Mouse (Mus musculus) myocyte (in vitro differentiated cells): ENCODE data around the gene Dpm1. TPM values are rescaled to one million over a fixed set of nuclear protein-coding genes. Genes with fewer than 3 reads are reported as not detected.

Experiments used
- H3K27me3 ChIP-seq: one replicate; pipeline ENCODE4 v1.6.1; 2011; ENCODE audit not compliant: control insufficient read depth, insufficient read depth, insufficient read length
- H3K36me3 ChIP-seq: one replicate; pipeline ENCODE4 v1.6.1; 2011; ENCODE audit not compliant: control insufficient read depth, insufficient read depth
- H3K4me2 ChIP-seq: one replicate; pipeline ENCODE4 v1.6.1; 2011; ENCODE audit warnings: low read depth, control low read depth
- H3K4me3 ChIP-seq: one replicate; pipeline ENCODE4 v1.5.1; 2011; ENCODE audit warnings: mild to moderate bottlenecking, control low read depth, moderate library complexity
- H3K79me2 ChIP-seq: one replicate; pipeline ENCODE4 v1.6.1; 2011; ENCODE audit not compliant: control insufficient read depth, insufficient read depth
- H3ac ChIP-seq: one replicate; pipeline ENCODE4 v1.6.1; 2011; ENCODE audit not compliant: control insufficient read depth, insufficient read length
- CEBPB ChIP-seq: IDR thresholded peaks from 2 replicates; pipeline ENCODE4 v1.6.1; 2011; ENCODE audit warnings: mild to moderate bottlenecking, moderate library complexity; ENCODE audit not compliant: poor library complexity, insufficient read depth, severe bottlenecking
- E2F4 ChIP-seq: IDR thresholded peaks from one replicate; pipeline ENCODE4 v1.6.1; 2011; ENCODE audit warnings: mild to moderate bottlenecking, control low read depth, moderate library complexity; ENCODE audit not compliant: insufficient read depth
- MAX ChIP-seq: IDR thresholded peaks from one replicate; pipeline ENCODE4 v1.6.1; 2011; ENCODE audit warnings: low read depth, mild to moderate bottlenecking, control low read depth
- MYOD1 ChIP-seq, 3 experiments: IDR thresholded peaks; one replicate each; pipeline ENCODE4 v1.6.1; 2011; ENCODE audit warnings: control low read depth in 2 of 3, low read depth in 2 of 3, mild to moderate bottlenecking in 2 of 3, moderate library complexity in 1 of 3; ENCODE audit not compliant: insufficient read length in 2 of 3, control insufficient read depth in 1 of 3
- MYOG ChIP-seq, 3 experiments: IDR thresholded peaks; one replicate each; pipeline ENCODE4 v1.6.1; 2011; ENCODE audit warnings: control low read depth in 2 of 3, low read depth in 2 of 3, mild to moderate bottlenecking in 2 of 3; ENCODE audit not compliant: insufficient read length in 2 of 3, control insufficient read depth in 1 of 3, insufficient read depth in 1 of 3
- POLR2A ChIP-seq: IDR thresholded peaks from one replicate; pipeline ENCODE4 v1.6.1; 2011; ENCODE audit warnings: low read depth, mild to moderate bottlenecking, control low read depth, moderate library complexity; ENCODE audit not compliant: insufficient read length
- POLR2AphosphoS2 ChIP-seq: IDR thresholded peaks from one replicate; pipeline ENCODE4 v1.6.1; 2011; ENCODE audit warnings: low read depth, control low read depth; ENCODE audit not compliant: insufficient read length
- REST ChIP-seq: IDR thresholded peaks from one replicate; pipeline ENCODE4 v1.6.1; 2011; ENCODE audit warnings: mild to moderate bottlenecking, control low read depth, moderate library complexity; ENCODE audit not compliant: insufficient read depth, insufficient read length
- SRF ChIP-seq: IDR thresholded peaks from one replicate; pipeline ENCODE4 v1.6.1; 2011; ENCODE audit warnings: low read depth; ENCODE audit not compliant: control insufficient read depth, insufficient read length
- TCF12 ChIP-seq: IDR thresholded peaks from one replicate; pipeline ENCODE4 v1.6.1; 2011; ENCODE audit warnings: mild to moderate bottlenecking, control low read depth; ENCODE audit not compliant: poor library complexity, insufficient read depth, severe bottlenecking
- TCF3 ChIP-seq: IDR thresholded peaks from one replicate; pipeline ENCODE4 v1.6.1; 2011; ENCODE audit warnings: low read depth, control low read depth; ENCODE audit not compliant: insufficient read length
- USF1 ChIP-seq: IDR thresholded peaks from one replicate; pipeline ENCODE4 v1.6.1; 2011; ENCODE audit warnings: low read depth, mild to moderate bottlenecking, control low read depth, moderate library complexity
- polyA plus RNA-seq: library from polyadenylated mRNA; unstranded; fragments of >200 nt; fragmentation: generic; extraction: Trizol; gene quantifications from one replicate; pipeline ENCODE4 v1.2.1, GENCODE M21; 2012; ENCODE audit warnings: missing spikeins

The Dpm1 gene
- polyA plus RNA-seq, 1 experiment, result 39.3 TPM

- no peak for TF ChIP-seq POLR2AphosphoS2
- TF ChIP-seq MYOD1 (IDR thresholded peaks at IDR 0.05; ENCODE audit: control insufficient read depth in 1 of 3, insufficient read length in 2 of 3, low read depth in 2 of 3), result no peak
- TF ChIP-seq REST, result no peak
- TF ChIP-seq TCF3, result no peak
- no peak for TF ChIP-seq TCF12
- TF ChIP-seq SRF, result no peak
- no peak for TF ChIP-seq POLR2A
- TF ChIP-seq CEBPB, result no peak
- TF ChIP-seq MAX, result no peak
- no peak for TF ChIP-seq E2F4
- TF ChIP-seq MYOG (IDR thresholded peaks at IDR 0.05; ENCODE audit: control insufficient read depth in 1 of 3, insufficient read depth in 1 of 3, insufficient read length in 2 of 3, low read depth in 2 of 3), result no peak
- TF ChIP-seq USF1, result no peak
- no peaks in the 10 kb centered on the region for H3K79me2 ChIP-seq
- no peaks in the 10 kb centered on the region for H3K36me3 ChIP-seq
- no peak overlapping the region for H3K4me2 ChIP-seq
- H3K27me3 ChIP-seq, result peaks cover 55% of the 10 kb centered on the region
- no peak overlapping the region for H3K4me3 ChIP-seq
- H3ac ChIP-seq, result no peak overlapping the region
Observed at GRCm38 (mm10) chr2:168260124-168260523, 29.7 kb upstream of the Dpm1 start.

DNA sequence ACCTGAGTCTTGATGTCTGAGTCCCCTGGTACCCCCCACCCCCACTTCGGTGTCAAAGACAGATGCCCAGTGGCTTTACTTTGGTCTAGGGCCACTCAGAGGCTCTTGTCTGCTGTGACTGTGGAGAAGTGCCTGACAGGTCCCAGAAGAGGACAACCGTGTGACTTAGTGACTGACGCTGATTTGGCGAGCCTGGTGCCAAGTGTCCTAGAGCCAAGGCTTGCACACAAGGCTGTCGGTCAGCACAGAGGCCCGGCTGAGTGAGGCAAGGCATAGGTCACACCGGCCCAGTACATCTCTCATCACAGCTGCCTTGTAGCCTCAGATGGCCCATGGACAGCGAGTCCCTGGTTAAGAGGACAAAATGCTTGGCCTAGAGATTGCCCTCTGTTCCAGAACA is 28.7 kb upstream of the Dpm1 start:
- H3K79me2 ChIP-seq, result no peaks in the 10 kb centered on the region
- H3ac ChIP-seq, result no peak overlapping the region
- TF ChIP-seq MYOG (IDR thresholded peaks at IDR 0.05; ENCODE audit: control insufficient read depth in 1 of 3, insufficient read depth in 1 of 3, insufficient read length in 2 of 3, low read depth in 2 of 3) (no peak), CEBPB (no peak), MYOD1 (IDR thresholded peaks at IDR 0.05; ENCODE audit: control insufficient read depth in 1 of 3, insufficient read length in 2 of 3, low read depth in 2 of 3) (no peak), TCF3 (no peak)
- no peak overlapping the region for H3K4me2 ChIP-seq
- H3K36me3 ChIP-seq, result no peaks in the 10 kb centered on the region
- H3K27me3 ChIP-seq, result peaks cover 59% of the 10 kb centered on the region
- H3K4me3 ChIP-seq, result no peak overlapping the region

DNA sequence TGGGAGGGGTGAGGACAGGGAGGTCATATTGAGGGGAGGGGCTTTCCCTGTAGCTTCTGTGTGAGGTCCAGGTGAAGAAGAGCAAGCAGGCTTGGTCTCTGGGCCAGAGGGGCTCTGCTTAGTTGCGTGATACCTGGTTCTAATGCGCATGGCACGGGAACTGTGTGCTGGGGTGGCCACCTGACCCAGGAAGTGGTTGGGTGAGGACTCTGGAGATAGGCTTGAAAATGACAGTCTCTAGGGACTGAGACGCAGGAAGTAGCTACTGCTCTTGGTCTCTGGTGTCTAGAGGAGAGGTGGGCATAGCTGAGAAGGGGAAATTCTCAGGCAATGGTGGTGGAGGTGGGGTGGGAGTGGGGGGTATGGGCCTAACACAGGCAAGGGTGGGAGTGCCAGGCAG is 26.8 kb upstream of the Dpm1 start:
- Histone ChIP-seq H3K36me3 (no peaks in the 10 kb centered on the region), H3K4me3 (no peak overlapping the region), H3ac (no peak overlapping the region), H3K4me2 (no peak overlapping the region), H3K27me3 (peaks cover 59% of the 10 kb centered on the region), H3K79me2 (no peaks in the 10 kb centered on the region)
- TF ChIP-seq MYOD1 (IDR thresholded peaks at IDR 0.05; ENCODE audit: control insufficient read depth in 1 of 3, insufficient read length in 2 of 3, low read depth in 2 of 3) (no peak), CEBPB (no peak), TCF3 (no peak), TCF12 (no peak), MYOG (IDR thresholded peaks at IDR 0.05; ENCODE audit: control insufficient read depth in 1 of 3, insufficient read depth in 1 of 3, insufficient read length in 2 of 3, low read depth in 2 of 3) (no peak), REST (no peak), E2F4 (no peak), MAX (no peak), POLR2A (no peak), POLR2AphosphoS2 (no peak), USF1 (no peak), SRF (no peak)

DNA sequence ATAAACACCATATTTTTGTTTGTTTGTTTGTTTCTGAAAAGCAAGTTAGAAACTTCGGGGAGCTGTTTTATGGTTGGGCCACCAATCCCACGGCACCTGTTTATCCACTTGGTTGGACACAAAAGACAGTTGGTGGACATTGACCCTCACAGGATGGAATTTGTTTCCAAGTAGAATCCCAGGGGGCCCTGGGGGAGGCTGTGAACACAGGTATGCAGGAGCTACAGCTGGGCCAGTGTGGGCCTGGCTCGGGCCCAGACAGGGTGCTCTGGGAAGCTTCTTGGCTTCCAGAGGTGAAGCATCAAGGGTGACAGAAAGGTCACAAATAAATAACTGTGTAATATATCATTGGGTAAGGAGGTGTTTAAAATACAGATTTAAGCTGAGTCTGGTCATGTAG is 26.1 kb upstream of the Dpm1 start:
- Histone ChIP-seq H3ac (no peak overlapping the region), H3K4me3 (no peak overlapping the region), H3K79me2 (no peaks in the 10 kb centered on the region), H3K36me3 (no peaks in the 10 kb centered on the region), H3K27me3 (peaks cover 52% of the 10 kb centered on the region), H3K4me2 (no peak overlapping the region)
- TF ChIP-seq SRF, result no peak

GRCm38 (mm10) chr2:168253822-168254221 is 23.4 kb upstream of the Dpm1 start:
- H3ac ChIP-seq, result no peak overlapping the region
- no peak overlapping the region for H3K4me3 ChIP-seq
- no peak for TF ChIP-seq POLR2AphosphoS2
- TF ChIP-seq CEBPB, result no peak
- no peak for TF ChIP-seq MAX
- no peak for TF ChIP-seq MYOG (IDR thresholded peaks at IDR 0.05; ENCODE audit: control insufficient read depth in 1 of 3, insufficient read depth in 1 of 3, insufficient read length in 2 of 3, low read depth in 2 of 3)
- TF ChIP-seq TCF3, result no peak
- TF ChIP-seq E2F4, result no peak
- no peak for TF ChIP-seq MYOD1 (IDR thresholded peaks at IDR 0.05; ENCODE audit: control insufficient read depth in 1 of 3, insufficient read length in 2 of 3, low read depth in 2 of 3)
- no peak for TF ChIP-seq POLR2A
- TF ChIP-seq TCF12, result no peak
- TF ChIP-seq USF1, result no peak
- TF ChIP-seq REST, result no peak
- no peak for TF ChIP-seq SRF
- no peak overlapping the region for H3K4me2 ChIP-seq
- no peaks in the 10 kb centered on the region for H3K36me3 ChIP-seq
- no peaks in the 10 kb centered on the region for H3K79me2 ChIP-seq
- H3K27me3 ChIP-seq, result peaks cover 27% of the 10 kb centered on the region
